Mouse (Mus musculus): ENCODE data around the gene Iapp. TPM values are rescaled to one million over a fixed set of nuclear protein-coding genes. Genes with fewer than 3 reads are reported as not detected.
"Not testable (repeated sequence)": the region's sequence is repeated elsewhere in the genome, so short reads cannot be mapped to it uniquely, and the experiment has no call there.

The Iapp gene
- 2.3 and 3.6 TPM in 2 replicates for polyA plus RNA-seq (2014; fragmentation: Nextera tagmentation; extraction: Ambion mirVana)

DNA sequence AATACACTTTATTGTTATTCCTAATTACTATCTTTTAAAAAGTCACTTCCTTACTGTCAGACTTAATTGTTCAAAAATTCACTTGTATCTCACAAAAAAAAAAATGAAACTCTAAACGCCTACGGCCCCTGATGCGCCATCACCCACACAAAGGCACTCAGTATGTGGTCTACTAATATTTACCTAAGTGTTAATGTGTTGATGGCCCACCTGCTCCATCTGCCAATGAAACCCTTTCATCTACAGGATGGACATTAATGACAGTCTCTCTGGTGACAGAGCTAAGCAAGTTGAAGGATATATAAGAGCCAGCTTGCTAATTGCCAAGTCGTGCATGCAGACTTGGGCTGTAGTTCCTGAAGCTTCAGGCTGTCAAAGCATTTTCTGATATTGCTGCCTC lies at the start of gene Iapp:
Gene Iapp, plus strand, starts transcription at position 326 of the 400 bp plus-strand sequence.
- DNase-seq (ENCODE audit: low spot score, missing footprints), result no peak
- WGBS, result 68% methylated on average over 4 of the region's 4 CpGs
- no peak within 1 kb of the TSS for H3K4me3 ChIP-seq (ENCODE audit: low read depth, low read length)
- no peaks in the 10 kb centered on the region for H3K4me1 ChIP-seq (ENCODE audit: control insufficient read depth, insufficient read depth, low read length)
- no peaks in the 10 kb centered on the region for H3K27me3 ChIP-seq (ENCODE audit: control insufficient read depth, insufficient read depth, low read length)
- ATAC-seq (ENCODE audit: low FRiP score), result peak; percentile 67
- H3K9ac ChIP-seq (ENCODE audit: low read length), result no peak within 1 kb of the TSS
- H3K9me3 ChIP-seq (ENCODE audit: control insufficient read depth, low read length), result no peaks in the 10 kb centered on the region
- no peak within 1 kb of the TSS for H3K4me2 ChIP-seq
- H3K36me3 ChIP-seq (ENCODE audit: control insufficient read depth, insufficient read depth, low read length), result no peaks in the 10 kb centered on the region
- no peak within 1 kb of the TSS for H3K27ac ChIP-seq (ENCODE audit: low read depth, low read length)

DNA sequence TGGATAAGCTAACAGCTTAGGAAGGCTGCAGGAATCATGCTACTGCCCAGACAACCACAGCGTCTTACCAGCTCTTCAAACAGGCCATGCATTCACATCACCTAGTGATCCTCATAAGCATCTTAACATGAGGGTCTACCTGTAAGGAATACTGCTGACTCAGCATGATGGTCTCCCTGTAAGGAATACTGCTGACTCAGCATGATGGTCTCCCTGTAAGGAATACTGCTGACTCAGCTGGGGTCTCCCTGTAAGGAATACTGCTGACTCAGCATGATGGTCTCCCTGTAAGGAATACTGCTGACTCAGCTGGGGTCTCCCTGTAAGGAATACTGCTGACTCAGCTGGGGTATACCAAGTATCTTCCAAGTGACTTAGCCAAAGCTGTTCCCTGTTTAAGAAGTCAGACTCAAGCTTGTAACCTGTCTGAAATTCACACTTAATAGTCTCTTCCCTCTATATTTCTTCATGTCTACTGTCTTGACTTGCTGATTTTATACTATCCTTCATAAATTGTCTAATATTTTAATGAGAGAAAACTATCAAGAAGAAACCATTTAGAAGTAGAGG lies 47.4 kb upstream of the Iapp start:
- DNase-seq (ENCODE audit: low spot score, missing footprints); H3K9me3 ChIP-seq (ENCODE audit: control insufficient read depth, low read length); H3K27me3 ChIP-seq (ENCODE audit: control insufficient read depth, insufficient read depth, low read length); H3K36me3 ChIP-seq (ENCODE audit: control insufficient read depth, insufficient read depth, low read length); H3K4me2 ChIP-seq; ATAC-seq (ENCODE audit: low FRiP score); H3K4me1 ChIP-seq (ENCODE audit: control insufficient read depth, insufficient read depth, low read length); H3K9ac ChIP-seq (ENCODE audit: low read length); H3K27ac ChIP-seq (ENCODE audit: low read depth, low read length); H3K4me3 ChIP-seq (ENCODE audit: low read depth, low read length): not testable (repeated sequence)
- 91% methylated on average over 1 of the region's 1 CpGs for WGBS

DNA sequence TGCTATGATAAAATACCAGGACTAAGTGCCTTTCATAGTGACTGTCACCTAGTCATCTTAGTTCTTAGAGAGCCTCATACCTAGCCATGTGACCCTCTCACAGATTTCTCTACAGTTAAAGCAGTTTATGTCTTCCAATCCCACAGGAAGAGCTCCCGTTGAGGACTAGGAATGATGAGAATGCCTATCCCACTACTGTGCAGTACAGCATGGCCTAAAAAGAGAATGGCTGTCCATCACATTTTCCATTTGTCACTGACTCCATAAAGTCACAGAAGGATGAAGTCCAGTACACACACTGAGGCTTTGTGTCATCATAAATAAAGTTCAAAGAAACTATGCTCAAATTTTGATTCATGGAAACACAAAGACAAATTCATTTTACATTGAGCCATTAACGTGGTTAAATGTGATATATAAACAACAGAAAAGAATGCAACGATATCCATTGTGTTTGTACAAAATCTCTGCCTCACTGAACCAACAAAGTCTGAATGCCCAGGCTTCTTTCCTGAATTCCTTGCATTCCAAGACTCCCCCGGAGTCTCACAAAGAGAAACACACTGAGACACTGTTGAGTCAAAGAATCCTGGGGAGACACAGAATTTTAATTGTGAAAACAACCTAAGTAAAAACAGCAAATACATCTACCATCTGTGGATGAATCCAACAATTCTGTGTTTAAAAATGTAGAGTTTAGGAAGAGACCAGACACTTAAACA lies 22.3 kb upstream of the Iapp start:
- no peaks in the 10 kb centered on the region for H3K27me3 ChIP-seq (ENCODE audit: control insufficient read depth, insufficient read depth, low read length)
- 5% methylated on average over 4 of the region's 4 CpGs for WGBS
- H3K9ac ChIP-seq (ENCODE audit: low read length), result no peak overlapping the region
- H3K4me3 ChIP-seq (ENCODE audit: low read depth, low read length), result no peak overlapping the region
- H3K36me3 ChIP-seq (ENCODE audit: control insufficient read depth, insufficient read depth, low read length), result no peaks in the 10 kb centered on the region
- DNase-seq (ENCODE audit: low spot score, missing footprints) (no peak), ATAC-seq (ENCODE audit: low FRiP score) (peak; percentile 63)
- H3K4me2 ChIP-seq, result no peak overlapping the region
- H3K9me3 ChIP-seq (ENCODE audit: control insufficient read depth, low read length), result no peaks in the 10 kb centered on the region
- H3K27ac ChIP-seq (ENCODE audit: low read depth, low read length), result no peak overlapping the region
- 0 out of 2 replicates have a peak, but pooled peaks cover 2% of the 10 kb centered on the region for H3K4me1 ChIP-seq (ENCODE audit: control insufficient read depth, insufficient read depth, low read length)

DNA sequence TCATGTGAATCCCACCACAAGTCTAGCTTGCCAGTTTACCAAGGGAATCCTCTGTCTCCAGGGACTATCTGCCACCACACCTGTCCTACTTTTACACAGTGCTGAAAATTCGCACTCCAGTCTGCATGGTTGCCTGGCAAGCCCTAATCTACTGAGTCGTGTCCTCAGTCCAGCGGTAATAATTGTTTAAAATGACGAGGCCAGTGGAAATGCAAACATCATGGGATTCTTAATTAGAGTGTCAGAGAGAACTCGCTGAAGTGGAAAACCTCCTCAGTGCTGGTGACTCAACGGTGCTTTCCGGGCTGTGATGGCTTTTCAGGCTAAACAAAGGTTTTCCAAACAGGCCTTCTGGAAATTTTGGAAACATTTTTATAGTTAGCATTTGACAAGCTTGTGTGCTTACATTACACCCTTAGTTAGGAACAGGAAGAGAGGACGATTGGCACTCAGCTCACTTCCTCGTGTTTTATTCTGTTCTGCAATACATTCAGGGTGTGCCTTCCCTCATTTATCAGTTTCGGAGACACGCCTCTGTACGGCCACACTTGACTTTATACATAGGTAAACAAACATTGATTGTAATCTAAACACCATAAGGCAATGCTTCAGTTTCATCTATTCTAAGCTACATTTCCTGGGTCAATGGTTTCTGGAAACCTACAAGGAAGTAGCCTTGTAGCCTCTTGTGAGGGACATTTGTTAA lies 8.7 kb upstream of the Iapp start:
- Histone ChIP-seq H3K4me2 (no peak overlapping the region), H3K27ac (ENCODE audit: low read depth, low read length) (no peak overlapping the region), H3K27me3 (ENCODE audit: control insufficient read depth, insufficient read depth, low read length) (no peaks in the 10 kb centered on the region), H3K4me3 (ENCODE audit: low read depth, low read length) (no peak overlapping the region), H3K36me3 (ENCODE audit: control insufficient read depth, insufficient read depth, low read length) (no peaks in the 10 kb centered on the region), H3K9ac (ENCODE audit: low read length) (no peak overlapping the region), H3K4me1 (ENCODE audit: control insufficient read depth, insufficient read depth, low read length) (no peaks in the 10 kb centered on the region), H3K9me3 (ENCODE audit: control insufficient read depth, low read length) (no peaks in the 10 kb centered on the region)
- 69% methylated on average over 12 of the region's 12 CpGs for whole genome bisulfite sequencing
- no peak for DNase-seq (ENCODE audit: low spot score, missing footprints)
- ATAC-seq (ENCODE audit: low FRiP score), result no peak

DNA sequence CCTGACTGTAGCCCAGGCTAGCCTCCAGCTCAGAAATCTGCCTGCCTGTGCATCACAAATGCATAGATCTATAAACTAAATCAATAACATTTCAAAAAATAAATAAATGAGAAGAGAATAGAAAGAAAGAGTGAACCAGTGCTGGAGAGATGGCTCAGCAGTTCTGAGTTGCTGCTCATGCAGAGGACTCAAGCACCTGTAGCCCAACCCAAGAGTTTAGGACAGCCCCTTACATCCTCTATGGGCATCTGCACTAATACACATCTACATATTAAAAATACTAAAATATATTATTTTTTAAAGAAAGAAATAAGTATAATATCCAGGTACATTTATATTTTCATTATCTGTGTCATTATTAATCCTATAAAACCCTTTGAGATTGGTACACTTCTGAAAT lies 6.9 kb downstream of the Iapp start:
- Histone ChIP-seq H3K27ac (ENCODE audit: low read depth, low read length) (no peak overlapping the region), H3K4me1 (ENCODE audit: control insufficient read depth, insufficient read depth, low read length) (no peaks in the 10 kb centered on the region), H3K4me3 (ENCODE audit: low read depth, low read length) (no peak overlapping the region), H3K9me3 (ENCODE audit: control insufficient read depth, low read length) (peaks cover 4% of the 10 kb centered on the region; the same call in 1 of the 2 replicates), H3K27me3 (ENCODE audit: control insufficient read depth, insufficient read depth, low read length) (no peaks in the 10 kb centered on the region), H3K36me3 (ENCODE audit: control insufficient read depth, insufficient read depth, low read length) (no peaks in the 10 kb centered on the region), H3K4me2 (no peak overlapping the region), H3K9ac (ENCODE audit: low read length) (no peak overlapping the region)
- ATAC-seq (ENCODE audit: low FRiP score) (no peak), DNase-seq (ENCODE audit: low spot score, missing footprints) (no peak)

DNA sequence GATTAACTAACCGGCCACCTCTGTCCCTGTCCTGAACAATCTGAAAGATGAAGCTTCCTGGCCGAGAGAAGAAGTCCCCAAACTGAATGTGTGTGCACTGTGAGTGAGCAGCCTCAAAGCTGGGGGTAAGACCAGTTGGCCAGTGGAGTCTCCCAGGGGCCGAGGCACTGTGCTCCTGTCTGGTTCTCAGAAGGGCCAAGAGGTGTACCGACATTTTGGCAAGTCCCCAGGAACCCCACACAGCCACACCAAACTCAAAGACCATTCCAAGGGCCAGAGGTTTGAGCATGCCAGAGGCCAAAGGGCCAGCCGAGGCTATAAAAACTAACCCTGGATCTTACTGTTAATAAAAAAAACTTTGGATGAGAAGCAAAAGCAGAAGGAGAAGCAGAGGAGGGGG lies 16.1 kb downstream of the Iapp start:
- Histone ChIP-seq H3K27me3 (ENCODE audit: control insufficient read depth, insufficient read depth, low read length) (no peaks in the 10 kb centered on the region), H3K4me2 (no peak overlapping the region), H3K27ac (ENCODE audit: low read depth, low read length) (no peak overlapping the region), H3K4me1 (ENCODE audit: control insufficient read depth, insufficient read depth, low read length) (no peaks in the 10 kb centered on the region), H3K36me3 (ENCODE audit: control insufficient read depth, insufficient read depth, low read length) (no peaks in the 10 kb centered on the region), H3K9ac (ENCODE audit: low read length) (no peak overlapping the region), H3K4me3 (ENCODE audit: low read depth, low read length) (no peak overlapping the region), H3K9me3 (ENCODE audit: control insufficient read depth, low read length) (peaks cover 4% of the 10 kb centered on the region; the same call in 1 of the 2 replicates)
- WGBS, result 82% methylated on average over 5 of the region's 5 CpGs
- no peak for ATAC-seq (ENCODE audit: low FRiP score)
- DNase-seq (ENCODE audit: low spot score, missing footprints), result no peak

DNA sequence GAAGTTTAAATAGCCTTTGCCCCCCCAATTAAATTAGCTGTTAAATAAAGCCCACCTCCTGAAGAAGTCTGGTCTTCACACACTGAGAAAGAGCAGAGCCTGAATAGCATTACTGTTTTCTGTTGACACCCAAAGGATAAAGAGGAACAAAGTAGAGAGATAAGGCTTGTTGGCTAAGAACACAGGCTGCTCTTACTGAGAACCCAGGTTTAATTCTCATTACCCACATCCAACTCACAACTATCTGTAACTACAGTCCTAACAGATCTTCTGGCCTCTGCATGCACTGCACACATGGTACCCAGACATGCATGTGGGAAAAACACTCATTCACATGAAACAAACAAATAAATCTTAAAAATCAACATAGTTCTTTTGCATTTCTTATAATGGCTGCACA lies 18.9 kb downstream of the Iapp start:
- Histone ChIP-seq H3K4me1 (ENCODE audit: control insufficient read depth, insufficient read depth, low read length) (no peaks in the 10 kb centered on the region), H3K27ac (ENCODE audit: low read depth, low read length) (no peak overlapping the region), H3K9me3 (ENCODE audit: control insufficient read depth, low read length) (no peaks in the 10 kb centered on the region), H3K9ac (ENCODE audit: low read length) (no peak overlapping the region), H3K36me3 (ENCODE audit: control insufficient read depth, insufficient read depth, low read length) (no peaks in the 10 kb centered on the region), H3K4me2 (no peak overlapping the region), H3K27me3 (ENCODE audit: control insufficient read depth, insufficient read depth, low read length) (no peaks in the 10 kb centered on the region), H3K4me3 (ENCODE audit: low read depth, low read length) (no peak overlapping the region)
- DNase-seq (ENCODE audit: low spot score, missing footprints) (no peak), ATAC-seq (ENCODE audit: low FRiP score) (no peak)

DNA sequence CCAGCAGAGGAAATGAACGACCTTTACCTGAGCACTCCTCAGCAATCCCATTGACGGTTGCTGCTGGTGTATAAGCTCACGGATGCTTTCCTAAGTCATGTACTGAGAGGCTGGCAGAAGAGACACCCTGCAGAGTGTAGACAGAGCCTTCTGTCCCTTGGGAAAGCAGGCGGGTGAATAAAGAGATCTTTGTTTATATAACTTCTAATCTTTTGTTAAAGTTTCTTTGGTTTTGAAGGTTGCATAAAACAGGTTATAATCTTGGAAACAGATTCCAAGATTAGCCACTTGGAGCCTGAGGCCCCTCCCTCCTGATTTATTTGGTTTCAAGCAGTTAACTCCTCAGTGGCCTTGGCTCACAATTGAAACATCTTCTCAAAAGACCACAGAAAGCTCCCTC lies 24.7 kb downstream of the Iapp start, which contains the start of gene Slco1a5:
Gene Slco1a5, minus strand, starts transcription at position 101 of the 400 bp plus-strand sequence.
- Histone ChIP-seq H3K27me3 (ENCODE audit: control insufficient read depth, insufficient read depth, low read length) (no peaks in the 10 kb centered on the region), H3K27ac (ENCODE audit: low read depth, low read length) (no peak within 1 kb of the TSS), H3K4me1 (ENCODE audit: control insufficient read depth, insufficient read depth, low read length) (peaks cover 4% of the 10 kb centered on the region; the same call in 1 of the 2 replicates), H3K36me3 (ENCODE audit: control insufficient read depth, insufficient read depth, low read length) (no peaks in the 10 kb centered on the region), H3K9me3 (ENCODE audit: control insufficient read depth, low read length) (no peaks in the 10 kb centered on the region), H3K4me3 (ENCODE audit: low read depth, low read length) (no peak within 1 kb of the TSS), H3K4me2 (no peak within 1 kb of the TSS), H3K9ac (ENCODE audit: low read length) (no peak within 1 kb of the TSS)
- ATAC-seq (ENCODE audit: low FRiP score) (0 out of 2 replicates have a peak, but pooled peaks have one; percentile 63), DNase-seq (ENCODE audit: low spot score, missing footprints) (no peak)
- WGBS, result 8% methylated on average over 4 of the region's 4 CpGs

DNA sequence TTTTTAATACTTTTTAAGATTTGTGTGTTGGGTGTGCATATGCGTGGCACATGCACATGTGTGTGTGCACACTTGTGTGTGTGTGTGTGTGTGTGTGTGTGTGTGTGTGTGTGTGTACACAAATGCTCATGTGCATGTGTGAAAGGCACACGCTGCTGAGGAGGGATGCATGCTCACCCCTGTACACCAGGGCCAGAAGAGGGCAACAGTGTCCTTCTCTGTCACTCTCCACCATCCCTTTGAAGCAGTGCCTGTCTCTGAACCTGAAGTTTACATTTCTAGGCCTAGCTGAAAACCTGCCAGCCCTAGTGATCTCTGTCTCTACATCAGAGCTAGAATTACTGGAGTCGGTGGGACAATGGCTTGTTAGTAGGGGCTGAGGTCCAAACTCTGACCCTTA lies 28.4 kb downstream of the Iapp start:
- Histone ChIP-seq H3K4me3 (ENCODE audit: low read depth, low read length) (no peak overlapping the region), H3K36me3 (ENCODE audit: control insufficient read depth, insufficient read depth, low read length) (no peaks in the 10 kb centered on the region), H3K27ac (ENCODE audit: low read depth, low read length) (no peak overlapping the region), H3K27me3 (ENCODE audit: control insufficient read depth, insufficient read depth, low read length) (no peaks in the 10 kb centered on the region), H3K9ac (ENCODE audit: low read length) (no peak overlapping the region), H3K4me1 (ENCODE audit: control insufficient read depth, insufficient read depth, low read length) (peaks cover 4% of the 10 kb centered on the region; the same call in 1 of the 2 replicates), H3K4me2 (no peak overlapping the region), H3K9me3 (ENCODE audit: control insufficient read depth, low read length) (no peaks in the 10 kb centered on the region)
- DNase-seq (ENCODE audit: low spot score, missing footprints), result no peak
- ATAC-seq (ENCODE audit: low FRiP score), result no peak
- whole genome bisulfite sequencing, result 92% methylated on average over 3 of the region's 3 CpGs

Data from midbrain, embryonic 11.5 days (tissue).